Mouse (Mus musculus) lung, postnatal 0 days (tissue): Measurements from ENCODE around the gene Armc10.

Experiments
- CTCF ChIP-seq: IDR thresholded peaks from 2 replicates; pipeline ENCODE4 v1.5.1; 2016; ENCODE audit warnings: antibody characterized with exemption, mild to moderate bottlenecking
- EP300 ChIP-seq: IDR thresholded peaks from 2 replicates; pipeline ENCODE4 v1.6.1; 2016; ENCODE audit warnings: antibody characterized with exemption, mild to moderate bottlenecking, control low read depth

GRCm38 (mm10) chr5:21669307-21669706 lies 23.7 kb downstream of the Armc10 start:
- TF ChIP-seq CTCF (no peak), EP300 (no peak)
